Mouse (Mus musculus): ENCODE data around the gene Timm8a2.

DNA sequence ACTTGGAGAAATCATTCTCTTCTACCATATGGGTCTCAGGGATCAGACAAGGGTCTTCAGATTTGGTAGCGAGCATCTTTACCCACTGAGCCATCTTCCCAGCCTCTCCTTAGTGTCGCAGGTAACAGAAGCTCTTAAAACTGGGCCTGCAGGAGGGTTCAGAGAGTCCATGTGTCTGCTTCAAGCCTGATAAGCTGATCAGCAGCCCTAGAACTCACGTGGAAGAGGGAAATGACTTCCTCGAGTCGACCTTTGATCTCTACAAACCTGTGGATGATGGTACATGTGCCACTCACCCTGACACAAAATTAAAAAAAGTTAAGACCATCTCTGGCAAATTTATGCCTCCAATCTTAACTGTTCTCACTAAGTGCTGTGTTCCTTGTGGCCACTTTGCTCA is 53.5 kb downstream of the Timm8a2 start:
- TF ChIP-seq CTCF (IDR thresholded peaks at IDR 0.05; ENCODE audit: borderline replicate concordance, extremely low read depth, insufficient read depth, insufficient read length) (no peak), POLR2A (IDR thresholded peaks at IDR 0.05; ENCODE audit: borderline replicate concordance, extremely low read depth, insufficient read depth, insufficient read length, poor library complexity, severe bottlenecking) (no peak)

Data from brain, embryonic 14.5 days (tissue).